ENCODE assay signal across 8 mouse cellular contexts in genomic region chr13:45345471-45346159, GRCm38 (mm10). TPM values are rescaled to one million over a fixed set of nuclear protein-coding genes. Genes with fewer than 3 reads are reported as not detected.
DNase-seq lines count a peak whose midpoint lies in the region; ATAC-seq and TF ChIP-seq lines count a peak whose summit lies in the region.

No protein-coding gene starts in this region.

- H3K4me1 ChIP-seq in forebrain, postnatal 0 days (ENCODE audit: insufficient read depth), result no peaks in the 10 kb centered on the region
- H3K4me1 ChIP-seq in limb, embryonic 15.5 days, result peaks cover 13% of the 10 kb centered on the region

- no peak for TF ChIP-seq CTCF in forebrain, postnatal 0 days (IDR thresholded peaks at IDR 0.05; ENCODE audit: low read depth)

- H3K27ac ChIP-seq in forebrain, postnatal 0 days (ENCODE audit: low read depth, low read length), result no peak overlapping the region
- peak overlapping the region; percentile 73 for H3K27ac ChIP-seq in limb, embryonic 15.5 days

- H3K36me3 ChIP-seq in forebrain, postnatal 0 days (ENCODE audit: insufficient read depth), result no peaks in the 10 kb centered on the region
- H3K36me3 ChIP-seq in limb, embryonic 15.5 days, result no peaks in the 10 kb centered on the region

- no peaks in the 10 kb centered on the region for H3K27me3 ChIP-seq in forebrain, postnatal 0 days (ENCODE audit: insufficient read depth, low read length)
- no peaks in the 10 kb centered on the region for H3K27me3 ChIP-seq in limb, embryonic 15.5 days

- no peak overlapping the region for H3K4me3 ChIP-seq in forebrain, postnatal 0 days (ENCODE audit: low read depth, low read length)
- H3K4me3 ChIP-seq in limb, embryonic 15.5 days, result no peak overlapping the region

- no peak overlapping the region for H3K4me2 ChIP-seq in forebrain, postnatal 0 days (ENCODE audit: low read depth)
- H3K4me2 ChIP-seq in limb, embryonic 15.5 days, result no peak overlapping the region

- H3K9ac ChIP-seq in forebrain, postnatal 0 days, result no peak overlapping the region
- H3K9ac ChIP-seq in limb, embryonic 15.5 days, result no peak overlapping the region

- DNase-seq in left cerebral cortex, postnatal 4 days, result peak; percentile 17
- no peak for DNase-seq in left cerebral cortex, adult 11 months (ENCODE audit: low spot score)
- DNase-seq in WW6 (ENCODE audit: low read depth, low spot score) (peak; percentile 24), MN1 (ENCODE audit: low spot score) (no peak)
- DNase-seq in forebrain, postnatal 0 days, result peak; percentile 31
- no peak for DNase-seq in cerebellum, postnatal 36 days
- no peak for DNase-seq in spleen, postnatal 36 days (ENCODE audit: low spot score in 2 of 2)

- ATAC-seq in forebrain, postnatal 0 days, result peak; percentile 20; the same call in 1 of the 2 replicates
- no peak for ATAC-seq in limb, embryonic 15.5 days (ENCODE audit: insufficient number of reproducible peaks, low FRiP score, low TSS enrichment, low read depth)

- 16% methylated on average over 14 of the region's 14 CpGs for WGBS in forebrain, postnatal 0 days
- 9% methylated on average over 14 of the region's 14 CpGs for WGBS in limb, embryonic 15.5 days

- H3K9me3 ChIP-seq in forebrain, postnatal 0 days (ENCODE audit: low read length), result no peaks in the 10 kb centered on the region
- H3K9me3 ChIP-seq in limb, embryonic 15.5 days, result no peaks in the 10 kb centered on the region

- intact Hi-C loops in left cerebral cortex, postnatal 4 days (cut with DNase I), result no loop called here

RNA-seq across cellular contexts. Expression of gene Mylip, which starts 43.9 kb away (rescaled TPM):
- 10 to 100 TPM; 18.5 to 20.0 TPM for total RNA-seq in left cerebral cortex, postnatal 4 days (2021)
- 15.6 and 17.9 TPM in 2 replicates for total RNA-seq in forebrain, postnatal 0 days (2014; rRNA removed)
- polyA plus RNA-seq in forebrain, postnatal 0 days (2015; fragmentation: Nextera tagmentation; extraction: Ambion mirVana), result 1.7 and 3.8 TPM in 2 replicates
- 27.4 and 28.2 TPM in 2 replicates for polyA plus RNA-seq in limb, embryonic 15.5 days (2015; fragmentation: Nextera tagmentation; extraction: Ambion mirVana)

Comparison
In these comparisons a context has a peak if more than half of its experiments do, and no peak if none do; other contexts are left out.
1. DNase-seq: peak in left cerebral cortex, postnatal 4 days (single experiment), WW6 (single experiment) and forebrain, postnatal 0 days (single experiment); none in left cerebral cortex, adult 11 months (single experiment), cerebellum, postnatal 36 days (0 of 2), MN1 (single experiment) and spleen, postnatal 36 days (0 of 2).